Mouse (Mus musculus) spleen, postnatal 10 days (tissue): ENCODE results near the gene Map3k1.
"Not testable (repeated sequence)": the region's sequence is repeated elsewhere in the genome, so short reads cannot be mapped to it uniquely, and the experiment has no call there.

Source experiments
- DNase-seq, 2 experiments: peaks; one replicate each; pipeline ENCODE4 v3.0.0; 2021 to 2022; ENCODE audit warnings: low spot score in 2 of 2

Map3k1 gene

GRCm38 (mm10) chr13:111741991-111742615 is 66.7 kb downstream of the Map3k1 start:
- DNase-seq = peak; percentile 44 to 80

DNA sequence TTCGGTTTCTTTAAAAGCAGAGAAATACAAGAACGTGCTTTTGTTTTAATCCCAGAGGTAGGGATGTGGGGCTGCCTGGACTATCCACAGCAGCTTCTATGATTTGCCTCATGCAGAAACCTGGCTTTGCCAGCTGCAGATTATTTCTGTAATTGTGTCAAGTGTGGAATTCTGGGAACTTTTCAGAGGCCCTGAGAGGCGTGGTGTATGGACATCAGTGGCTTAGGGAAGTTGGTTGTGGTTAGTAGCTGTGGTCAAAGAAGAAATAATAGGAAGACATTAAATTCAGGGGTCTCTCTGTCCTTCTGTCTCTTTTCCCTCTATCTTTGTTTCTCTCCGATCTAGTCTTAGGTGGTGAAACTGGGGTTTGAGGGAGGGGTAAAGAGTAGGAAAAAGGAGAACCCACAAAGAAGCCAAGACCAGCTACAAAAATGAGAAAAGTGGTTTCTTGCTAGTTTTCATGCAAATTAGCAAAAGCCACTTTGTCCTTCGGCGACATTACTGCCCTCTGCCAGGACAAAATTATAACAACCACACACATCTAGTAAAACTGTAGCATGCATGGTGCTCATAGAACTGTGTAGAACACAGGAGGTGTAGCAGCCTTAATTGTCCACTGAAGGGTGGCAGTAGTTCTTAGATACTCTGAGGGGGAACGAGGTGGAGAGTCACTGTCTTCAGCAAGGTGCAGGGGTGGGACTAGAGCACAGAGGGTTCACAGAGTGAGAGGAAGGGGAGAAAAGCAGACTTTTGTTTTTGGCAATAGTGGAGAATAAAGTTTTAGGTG is 67.4 kb downstream of the Map3k1 start:
- DNase-seq = no peak

DNA sequence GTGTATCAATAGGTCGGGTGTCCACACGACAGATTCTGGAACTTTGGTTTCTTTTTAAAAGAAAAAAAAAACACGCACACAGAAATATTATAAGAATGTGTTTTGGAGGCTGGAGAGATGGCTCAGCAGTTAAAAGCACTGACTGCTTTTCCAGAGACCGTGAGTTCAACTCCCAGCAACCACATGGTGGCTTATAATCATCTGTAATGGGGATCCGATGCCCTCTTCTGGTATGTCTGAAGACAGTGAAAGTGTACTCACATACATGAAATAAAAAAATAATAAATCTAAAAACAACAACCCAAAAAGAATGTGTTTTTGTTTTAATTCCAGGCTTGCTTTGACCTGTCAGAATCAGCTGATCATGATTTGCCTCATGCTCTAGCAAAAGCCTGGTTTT is 81.9 kb downstream of the Map3k1 start:
- no peak for DNase-seq

- peak; percentile 95 to 99 for DNase-seq
These were observed 83.4 kb downstream of the Map3k1 start for GRCm38 (mm10) chr13:111725165-111726077.

DNA sequence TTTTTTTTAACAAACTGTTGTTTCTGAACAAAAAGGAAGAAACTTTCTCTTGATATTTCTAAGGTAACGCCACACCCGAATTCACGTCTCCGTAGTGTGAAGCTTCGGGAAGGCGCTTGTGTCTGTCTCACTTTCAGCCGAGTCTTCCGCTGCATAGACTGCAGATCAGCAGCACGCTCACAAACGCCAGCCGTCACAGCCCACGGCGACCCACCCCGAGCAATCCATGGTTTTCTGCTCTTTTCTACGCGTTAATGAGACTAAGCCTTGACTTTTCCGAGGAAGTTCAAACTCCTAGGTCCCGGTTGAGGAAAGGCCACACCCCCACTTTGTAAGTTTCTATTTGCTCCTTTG is 84.0 kb downstream of the Map3k1 start:
- DNase-seq = no peak

DNA sequence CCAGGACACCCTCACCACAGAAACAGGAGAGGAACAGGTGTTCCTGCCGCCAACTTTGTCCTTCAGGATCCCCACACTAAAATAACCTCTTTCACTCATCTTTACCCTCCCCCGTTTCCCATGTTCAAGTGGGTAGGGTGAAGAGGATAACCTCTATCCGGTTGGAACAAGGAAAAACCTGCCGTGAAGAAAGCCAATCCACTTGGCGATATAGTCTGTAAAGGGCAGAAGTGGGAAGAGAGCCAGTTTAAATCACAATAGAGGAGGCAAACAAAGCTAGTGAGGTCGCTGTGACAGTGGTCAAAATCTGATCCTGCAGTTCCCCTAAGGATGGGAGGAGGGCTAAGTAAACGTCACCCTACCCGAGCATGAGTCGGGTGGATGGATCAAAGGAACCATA is 89.1 kb downstream of the Map3k1 start:
- no peak for DNase-seq

DNA sequence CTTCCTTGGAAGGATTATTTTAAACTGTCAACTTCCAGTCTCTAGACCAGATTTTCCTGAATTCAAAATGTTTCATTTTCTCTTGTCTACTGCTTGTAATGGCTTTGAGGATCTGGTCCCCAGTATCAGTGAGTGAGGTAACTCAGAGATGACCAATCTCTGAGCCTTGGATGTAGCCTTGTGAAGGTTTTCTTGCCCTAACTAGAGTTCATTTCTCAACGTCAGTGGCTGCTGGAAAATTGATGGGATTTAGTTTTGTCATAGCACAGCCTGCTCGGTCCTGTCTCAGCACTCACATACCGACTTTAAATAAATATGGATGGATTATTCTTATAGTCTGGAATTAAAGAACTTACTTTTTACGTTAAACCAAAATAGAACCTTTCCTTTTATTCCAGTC is 98.3 kb downstream of the Map3k1 start:
- DNase-seq = no peak

GRCm38 (mm10) chr13:111703952-111704351 is 104.8 kb downstream of the Map3k1 start:
- not testable (repeated sequence) for DNase-seq

DNA sequence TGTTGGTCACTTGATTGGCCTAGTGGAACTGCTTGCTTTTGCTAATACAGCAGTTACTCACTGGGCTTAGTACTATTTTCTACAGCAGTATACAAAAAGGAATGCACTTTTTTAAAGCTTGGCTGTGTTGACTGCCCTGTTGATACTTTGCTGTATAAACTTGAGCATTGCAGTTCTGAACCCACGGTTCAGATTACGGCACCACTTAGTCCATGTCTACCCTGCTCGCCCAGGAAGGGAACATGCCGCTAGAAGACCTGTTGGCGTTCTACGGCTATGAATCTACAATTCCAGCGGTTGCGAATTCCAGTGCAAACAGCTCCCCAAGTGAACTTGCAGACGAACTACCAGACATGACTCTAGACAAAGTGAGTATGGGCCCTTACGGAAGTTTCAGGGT is 105.4 kb downstream of the Map3k1 start:
- no peak for DNase-seq
